Mouse (Mus musculus): ENCODE data around the gene Cnep1r1. TPM values are rescaled to one million over a fixed set of nuclear protein-coding genes. Genes with fewer than 3 reads are reported as not detected.
A peak's percentile ranks its signal among the peaks of the same experiment; 100 is the strongest.

Gene Cnep1r1
- total RNA-seq (2014; fragmentation: Nextera tagmentation), result 52.7 and 53.4 TPM in 2 replicates
- total RNA-seq (2017), result 8.0 and 9.4 TPM in 2 replicates

DNA sequence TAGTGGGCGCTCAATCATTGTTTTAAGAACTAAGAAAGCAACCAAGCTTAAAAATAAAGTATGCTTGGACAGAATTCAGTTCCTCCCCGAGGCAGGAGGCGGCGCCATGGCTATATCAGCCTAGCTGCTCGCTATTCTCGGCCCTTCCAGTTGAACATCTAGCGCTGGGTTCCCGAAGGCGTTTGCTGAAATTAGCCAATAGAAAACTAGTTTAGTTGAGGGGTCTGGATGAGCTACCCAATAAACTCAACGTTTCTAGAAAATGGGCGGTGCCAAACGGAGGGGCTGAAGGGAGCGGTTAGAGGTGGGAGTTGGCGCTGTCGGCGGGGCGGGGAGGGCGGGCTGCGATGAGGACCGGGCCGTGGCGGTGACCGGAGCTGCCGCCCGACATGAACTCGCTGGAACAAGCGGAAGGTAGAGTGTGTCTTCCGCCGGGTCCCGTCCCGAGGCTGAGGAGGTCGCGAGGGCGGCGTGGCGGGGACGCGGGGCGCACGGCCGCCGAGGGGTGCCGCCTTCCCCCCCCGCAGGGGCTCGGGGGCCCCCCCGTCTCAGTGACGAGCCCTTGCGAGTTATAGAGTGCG lies at the start of gene Cnep1r1:
TSS of gene Cnep1r1 (plus strand) at position 314 of the 581 bp plus-strand sequence.
- ATAC-seq (replicated peaks; ENCODE audit: poor library complexity, severe bottlenecking), result peak; percentile 99

DNA sequence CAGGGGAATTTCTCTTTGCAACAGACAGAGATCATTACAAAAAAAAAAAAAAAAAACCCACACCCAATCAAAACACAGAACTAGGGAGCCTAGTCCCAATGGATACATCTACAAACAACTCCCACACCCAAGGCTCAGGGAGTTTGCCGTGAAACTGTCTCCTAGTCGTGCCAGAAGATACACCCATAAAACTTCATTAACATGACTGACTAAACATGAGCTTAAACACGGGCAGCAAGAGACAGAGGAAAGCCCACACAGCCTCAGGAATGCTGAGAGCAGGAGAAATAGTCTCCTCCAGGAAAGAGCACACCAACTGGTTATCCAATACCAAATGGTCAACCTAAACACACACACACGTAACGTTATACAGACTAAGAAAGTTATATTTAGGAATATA lies 36.4 kb upstream of the Cnep1r1 start:
- no peak for ATAC-seq (replicated peaks; ENCODE audit: poor library complexity, severe bottlenecking)

DNA sequence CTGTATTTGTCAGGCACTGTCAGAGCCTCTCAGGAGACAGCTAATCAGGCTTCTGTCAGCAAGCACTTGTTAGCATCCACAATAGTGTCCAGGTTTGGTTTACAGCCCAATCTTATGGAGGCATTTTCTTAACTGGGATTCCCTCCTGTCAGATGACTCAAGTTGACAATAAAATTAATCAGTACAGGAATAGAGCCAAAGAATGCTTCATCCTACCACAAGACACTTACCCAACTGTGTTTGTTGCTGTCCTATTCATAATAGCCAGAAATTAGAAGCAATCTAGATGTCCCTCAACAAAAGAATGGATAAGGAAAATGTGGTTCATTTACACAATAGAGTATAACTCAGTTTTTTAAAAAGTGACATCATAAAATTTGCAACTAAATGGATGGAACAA lies 30.6 kb upstream of the Cnep1r1 start:
- no peak for ATAC-seq (replicated peaks; ENCODE audit: poor library complexity, severe bottlenecking)

DNA sequence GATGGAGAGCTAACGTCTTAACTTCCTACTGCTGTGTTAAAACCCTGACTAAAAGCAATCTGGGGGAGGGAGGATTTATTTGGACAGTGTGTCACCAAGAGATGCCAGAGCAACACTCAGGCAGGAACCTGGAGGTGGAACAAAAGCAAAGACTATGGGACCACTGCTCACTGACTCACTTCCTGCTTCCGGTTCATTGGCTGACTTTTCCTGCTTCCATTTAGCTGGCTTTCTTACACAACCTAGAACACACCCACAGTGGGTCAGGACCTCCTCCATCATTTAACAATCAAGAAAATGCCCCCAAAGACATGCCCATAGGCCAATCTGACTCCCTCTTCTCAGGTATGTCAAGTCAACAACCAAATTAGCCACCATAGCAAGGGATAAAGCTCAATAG lies 26.9 kb upstream of the Cnep1r1 start:
- ATAC-seq (replicated peaks; ENCODE audit: poor library complexity, severe bottlenecking), result no peak

DNA sequence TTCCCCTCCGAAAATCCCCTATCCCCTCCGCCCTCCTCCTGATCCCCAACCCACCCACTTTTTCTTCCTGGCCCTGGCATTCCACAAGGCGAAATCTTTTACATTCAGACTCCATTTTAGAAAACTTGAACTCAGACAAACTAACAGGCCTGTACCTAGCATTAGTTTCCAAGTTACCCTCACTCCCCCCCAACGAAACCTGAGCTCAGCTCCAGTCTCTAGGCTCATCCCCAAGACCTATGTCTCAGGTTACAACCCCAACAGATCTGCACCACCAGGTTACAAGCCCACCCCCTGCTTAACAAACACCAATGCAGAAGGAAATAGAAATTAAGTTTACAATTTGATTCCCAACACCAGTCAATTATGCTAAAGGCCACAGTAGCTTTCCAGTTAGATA lies 25.2 kb upstream of the Cnep1r1 start:
- no peak for ATAC-seq (replicated peaks; ENCODE audit: poor library complexity, severe bottlenecking)

DNA sequence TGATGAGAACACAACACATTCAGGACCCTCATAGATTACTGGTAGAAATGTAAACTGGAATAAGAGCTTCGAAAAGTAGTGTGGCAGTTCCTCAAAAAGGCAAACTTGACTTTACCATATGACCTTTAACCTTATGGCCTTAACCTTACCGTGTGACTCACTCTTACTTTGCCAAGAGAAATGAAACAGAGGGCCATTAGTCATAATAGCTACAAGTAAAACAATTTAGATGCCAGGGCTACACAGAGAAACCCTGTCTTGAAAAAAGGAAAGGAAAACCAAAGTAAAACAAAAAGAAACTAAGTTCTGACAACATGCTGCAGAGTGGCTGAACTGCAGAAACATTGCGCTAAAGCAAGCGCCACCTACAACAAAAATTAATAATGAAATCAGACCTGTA lies 19.7 kb upstream of the Cnep1r1 start:
- ATAC-seq (replicated peaks; ENCODE audit: poor library complexity, severe bottlenecking), result no peak

DNA sequence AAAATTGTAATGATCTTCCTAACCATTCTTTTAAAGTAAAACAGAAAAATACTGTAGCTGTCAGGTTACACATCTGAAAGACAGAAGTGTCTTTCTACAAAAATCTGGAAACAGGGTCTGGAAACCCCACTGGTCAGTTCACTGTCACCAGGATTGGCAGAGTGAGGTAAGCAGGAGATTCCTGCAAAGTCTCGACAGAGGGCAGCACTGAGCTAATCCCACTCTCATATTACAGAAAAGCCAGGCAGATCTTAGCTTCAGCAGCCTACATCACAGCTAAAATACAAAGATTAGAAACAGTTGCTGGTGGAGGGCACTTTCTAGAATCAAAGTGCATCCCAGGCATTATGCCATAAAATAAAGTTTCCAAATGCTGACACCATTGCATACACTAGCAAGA lies 19.0 kb upstream of the Cnep1r1 start:
- ATAC-seq (replicated peaks; ENCODE audit: poor library complexity, severe bottlenecking), result peak; percentile 71; the same call in 1 of the 2 replicates

DNA sequence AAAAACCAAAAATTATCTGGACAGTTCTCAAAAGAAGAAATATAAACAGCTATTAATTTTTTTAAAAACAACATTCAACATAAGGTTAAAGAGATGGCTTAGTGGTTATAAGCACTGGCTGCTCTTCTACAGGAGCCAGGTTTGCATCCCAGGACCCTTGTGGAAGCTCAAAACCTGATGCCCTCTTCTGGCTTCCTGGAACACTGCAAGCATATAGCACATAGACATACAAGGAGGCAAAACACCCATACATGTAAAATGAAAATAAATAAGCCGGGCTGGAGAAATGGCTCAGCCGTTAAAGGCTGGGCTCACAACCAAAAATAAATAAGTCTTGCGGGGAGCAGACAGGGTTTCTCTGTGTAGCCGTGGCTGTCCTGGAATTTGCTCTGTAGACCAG lies 9.3 kb upstream of the Cnep1r1 start:
- no peak for ATAC-seq (replicated peaks; ENCODE audit: poor library complexity, severe bottlenecking)

DNA sequence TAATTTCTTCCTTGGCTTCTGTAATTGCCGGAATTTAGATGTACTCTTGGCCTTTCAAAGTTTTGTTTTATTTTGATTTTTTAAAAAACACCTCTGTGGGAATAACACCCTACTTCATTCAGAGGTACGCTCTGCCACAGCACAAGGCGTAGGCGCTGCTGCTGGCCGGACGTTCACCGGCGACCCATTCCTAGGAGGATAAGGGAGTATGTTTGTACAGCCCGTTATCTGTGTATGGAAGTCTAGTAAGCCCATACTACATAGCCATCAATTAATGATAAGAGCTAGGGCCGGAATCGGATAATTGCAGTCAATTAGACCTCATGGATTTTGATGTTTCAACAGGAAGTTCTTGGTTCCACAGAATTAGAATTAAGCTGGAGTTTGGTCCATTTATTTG lies 507 bp downstream of the Cnep1r1 start:
- ATAC-seq (replicated peaks; ENCODE audit: poor library complexity, severe bottlenecking), result no peak

DNA sequence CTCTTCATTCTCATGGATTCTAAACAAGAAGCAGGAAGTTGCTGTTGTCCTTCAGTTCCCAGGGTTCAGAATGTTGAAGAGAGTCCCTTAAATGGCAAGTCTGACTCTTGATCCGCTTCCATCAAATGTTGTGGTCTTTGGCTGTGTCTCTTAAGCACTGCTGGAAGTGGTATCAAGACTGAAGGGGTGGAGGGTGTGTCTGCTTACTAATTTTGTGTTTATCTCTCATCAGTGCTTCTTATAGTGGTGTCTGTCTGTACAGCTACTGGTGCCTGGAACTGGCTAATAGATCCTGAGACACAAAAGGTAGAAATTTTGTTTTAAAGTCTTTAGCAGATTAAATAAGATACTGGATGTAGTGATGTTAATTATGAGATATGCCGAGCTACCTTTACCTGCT lies 6.3 kb downstream of the Cnep1r1 start:
- ATAC-seq (replicated peaks; ENCODE audit: poor library complexity, severe bottlenecking), result no peak

DNA sequence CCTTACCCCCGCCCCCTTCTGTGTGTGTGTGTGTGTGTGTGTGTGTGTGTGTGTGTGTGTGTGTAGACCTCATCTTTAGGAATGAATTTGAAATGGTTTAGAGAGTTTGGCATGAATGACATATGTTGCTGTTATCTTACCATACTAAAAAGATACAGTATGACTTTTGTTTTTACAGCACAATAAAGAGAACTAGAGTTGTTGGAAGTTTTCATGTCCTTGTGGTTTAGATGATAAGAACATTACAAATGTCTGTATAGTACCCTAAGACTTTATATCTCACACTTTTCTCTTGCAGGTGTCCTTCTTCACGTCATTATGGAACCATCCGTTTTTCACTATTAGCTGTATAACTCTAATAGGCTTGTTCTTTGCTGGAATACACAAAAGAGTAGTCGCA lies 10.8 kb downstream of the Cnep1r1 start:
- ATAC-seq (replicated peaks; ENCODE audit: poor library complexity, severe bottlenecking), result no peak

DNA sequence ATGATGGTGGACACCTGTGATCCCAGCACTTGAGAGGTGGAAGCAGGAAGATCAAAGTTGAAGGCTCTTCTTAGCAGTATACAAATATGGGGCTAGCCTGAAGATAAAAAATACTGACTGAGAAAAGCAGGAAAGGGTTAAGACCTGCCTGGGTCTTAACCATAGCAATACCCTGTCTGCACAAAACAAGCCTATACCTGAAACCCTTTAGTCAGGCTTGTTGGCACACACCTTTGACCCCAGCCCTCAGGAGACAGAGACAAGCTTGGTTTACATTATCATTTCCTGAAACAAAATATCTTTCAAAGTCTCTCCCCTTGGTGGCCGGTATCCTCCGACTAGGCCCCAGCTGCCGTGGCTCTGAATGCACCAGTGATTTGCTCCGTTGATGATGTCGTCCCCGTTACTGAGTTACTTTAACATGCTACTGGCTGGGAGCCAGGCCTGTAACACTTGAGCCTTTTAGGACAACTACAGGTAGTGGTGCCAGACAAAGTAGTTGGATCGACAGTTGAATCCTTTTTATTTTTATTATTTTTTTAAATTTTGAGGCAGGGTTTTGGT lies 12.3 kb downstream of the Cnep1r1 start:
- ATAC-seq (replicated peaks; ENCODE audit: poor library complexity, severe bottlenecking), result no peak

DNA sequence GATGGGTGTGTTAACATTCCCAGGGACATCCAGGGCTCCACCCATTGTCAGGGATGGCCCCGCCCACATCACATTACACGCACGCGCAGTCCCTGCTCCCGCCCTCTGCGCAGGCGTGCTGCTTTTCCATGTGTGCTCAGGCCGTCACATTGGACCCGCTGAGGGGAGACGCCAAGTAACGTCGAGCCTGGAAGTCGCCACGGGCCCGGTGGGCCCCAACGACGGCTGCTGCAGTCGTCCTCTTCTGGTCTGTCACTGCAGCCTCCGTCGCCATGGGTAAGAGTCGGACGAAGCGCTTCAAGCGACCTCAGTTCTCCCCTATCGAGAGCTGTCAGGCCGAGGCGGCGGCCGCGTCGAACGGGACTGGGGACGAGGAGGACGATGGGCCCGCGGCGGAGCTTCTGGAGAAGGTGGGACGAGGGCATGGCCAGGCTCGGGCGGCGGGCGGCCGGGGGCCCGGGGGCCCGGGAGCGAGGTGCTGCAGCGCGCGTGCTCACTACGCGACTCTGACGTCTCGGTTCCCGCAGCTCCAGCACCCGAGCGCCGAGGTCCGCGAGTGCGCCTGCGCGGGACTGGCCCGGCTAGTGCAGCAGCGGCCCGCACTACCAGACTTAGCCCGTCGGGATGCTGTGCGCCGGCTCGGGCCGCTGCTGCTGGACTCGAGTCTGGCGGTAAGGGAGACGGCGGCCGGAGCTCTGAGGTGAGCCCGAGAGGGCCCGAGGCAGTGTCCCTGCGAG lies 19.3 kb downstream of the Cnep1r1 start, which contains the start of gene Heatr3:
TSS of gene Heatr3 (plus strand) at position 108 of the 737 bp plus-strand sequence.
- peak; percentile 88 for ATAC-seq (replicated peaks; ENCODE audit: poor library complexity, severe bottlenecking)

DNA sequence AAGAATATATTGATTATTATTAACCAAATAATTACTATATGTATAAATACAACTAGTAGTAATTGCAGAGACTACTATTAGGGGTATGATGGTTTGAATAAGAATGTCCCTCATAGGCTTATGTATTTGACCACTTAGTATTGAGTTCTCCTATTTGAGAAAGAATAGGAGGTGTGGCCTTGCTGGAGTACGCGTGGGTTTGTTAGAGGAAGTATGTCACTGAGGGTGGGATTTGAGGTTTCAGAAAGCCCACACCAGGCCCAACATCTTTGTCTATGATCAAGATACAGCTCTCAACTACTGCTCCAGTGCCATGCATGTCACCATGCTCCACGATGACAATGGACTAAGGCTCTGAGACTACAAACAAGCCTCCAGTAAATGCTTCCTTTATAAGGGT lies 20.7 kb downstream of the Cnep1r1 start:
- peak; percentile 45 for ATAC-seq (replicated peaks; ENCODE audit: poor library complexity, severe bottlenecking)

DNA sequence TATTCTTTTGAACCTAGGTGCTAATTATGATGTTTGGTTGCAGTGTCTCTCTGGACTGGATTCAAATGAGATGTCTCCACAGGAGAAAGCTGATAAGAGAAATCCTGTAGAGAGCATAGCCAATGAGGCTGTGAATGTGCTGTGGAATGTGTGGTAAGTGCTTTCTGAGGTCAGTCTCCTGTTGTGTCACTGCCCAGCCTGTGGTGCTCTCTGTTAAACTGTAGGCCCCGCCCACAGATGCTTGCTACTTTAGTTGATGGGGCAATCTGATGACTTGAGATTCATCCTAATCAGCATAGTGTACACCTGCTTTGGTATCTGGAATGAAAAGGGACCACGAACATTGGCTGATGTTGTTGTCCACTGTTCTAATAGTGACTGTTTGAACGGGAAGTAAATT lies 23.1 kb downstream of the Cnep1r1 start:
- peak; percentile 50 for ATAC-seq (replicated peaks; ENCODE audit: poor library complexity, severe bottlenecking)

DNA sequence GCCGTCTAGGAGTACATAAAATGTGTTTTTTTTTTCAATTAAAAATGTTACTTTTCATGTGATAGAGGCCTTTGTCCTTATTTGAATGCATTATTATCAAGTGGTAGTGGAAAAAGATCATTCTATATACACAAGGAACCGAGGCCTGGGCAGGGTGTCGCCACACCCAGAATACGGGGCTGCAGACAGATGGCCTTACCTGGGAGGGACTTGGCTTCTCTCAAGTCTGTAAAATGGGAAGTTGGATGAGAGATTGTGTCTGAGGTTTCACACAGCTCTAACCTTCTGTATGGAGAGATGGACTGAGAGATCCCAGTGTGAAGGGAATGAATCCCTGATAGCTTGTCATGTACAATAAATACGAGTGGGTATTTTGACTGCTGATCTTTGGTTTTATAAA lies 25.5 kb downstream of the Cnep1r1 start:
- ATAC-seq (replicated peaks; ENCODE audit: poor library complexity, severe bottlenecking), result no peak

DNA sequence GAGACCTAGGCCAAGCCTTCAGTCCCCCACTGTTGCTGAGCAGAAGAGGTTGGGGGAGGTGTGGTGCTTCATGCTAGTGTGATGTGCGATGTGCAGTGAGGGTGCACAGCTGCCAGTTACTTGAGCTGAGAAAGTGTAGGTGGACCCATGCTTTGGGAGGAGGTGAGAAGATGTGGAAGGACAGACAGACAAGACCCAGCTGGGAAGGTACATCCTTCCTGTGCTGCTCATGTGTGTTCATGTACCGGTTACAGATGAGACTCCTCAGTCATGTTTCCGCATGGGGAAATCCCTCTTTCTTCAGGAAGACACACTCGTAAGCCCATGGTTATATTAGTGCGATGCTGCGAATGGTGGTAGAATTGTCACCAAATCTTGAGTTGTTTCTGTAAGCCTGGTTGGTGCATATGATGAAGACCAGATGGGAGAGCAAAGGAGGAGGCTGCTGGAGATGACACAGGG lies 32.4 kb downstream of the Cnep1r1 start:
- ATAC-seq (replicated peaks; ENCODE audit: poor library complexity, severe bottlenecking), result no peak

DNA sequence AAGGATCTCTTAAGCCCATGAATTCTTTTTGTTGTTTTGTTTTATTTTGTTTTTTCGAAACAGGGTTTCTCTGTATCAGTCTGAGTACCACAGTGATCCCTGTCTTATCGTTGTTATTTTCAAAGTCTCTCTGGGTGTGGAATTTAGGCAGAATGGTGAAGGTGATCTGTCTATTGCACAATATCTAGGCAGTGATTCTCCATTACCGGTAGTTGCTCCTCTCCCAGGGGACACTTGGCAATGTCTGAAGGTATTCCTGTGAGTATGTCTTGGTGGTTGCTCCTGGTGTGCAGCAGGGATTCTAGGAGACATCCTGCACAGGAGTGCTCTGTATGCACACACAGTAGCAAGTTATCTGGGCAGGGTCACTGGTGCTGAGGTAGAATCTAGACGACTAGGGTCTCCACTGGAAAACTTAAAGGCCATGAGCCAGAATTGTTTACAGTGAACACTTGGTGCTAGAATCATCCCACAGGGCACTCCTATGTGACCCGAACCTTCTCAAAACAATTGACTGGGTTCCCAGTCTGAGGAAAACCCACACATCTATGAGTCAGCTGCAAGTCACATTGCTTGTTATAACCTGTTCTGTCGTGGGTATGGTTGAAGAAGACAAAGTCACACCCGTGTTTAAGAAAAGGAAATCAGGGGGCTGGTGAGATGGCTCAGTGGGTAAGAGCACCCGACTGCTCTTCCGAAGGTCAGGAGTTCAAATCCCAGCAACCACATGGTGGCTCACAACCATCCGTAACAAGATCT lies 41.8 kb downstream of the Cnep1r1 start:
- ATAC-seq (replicated peaks; ENCODE audit: poor library complexity, severe bottlenecking), result no peak

DNA sequence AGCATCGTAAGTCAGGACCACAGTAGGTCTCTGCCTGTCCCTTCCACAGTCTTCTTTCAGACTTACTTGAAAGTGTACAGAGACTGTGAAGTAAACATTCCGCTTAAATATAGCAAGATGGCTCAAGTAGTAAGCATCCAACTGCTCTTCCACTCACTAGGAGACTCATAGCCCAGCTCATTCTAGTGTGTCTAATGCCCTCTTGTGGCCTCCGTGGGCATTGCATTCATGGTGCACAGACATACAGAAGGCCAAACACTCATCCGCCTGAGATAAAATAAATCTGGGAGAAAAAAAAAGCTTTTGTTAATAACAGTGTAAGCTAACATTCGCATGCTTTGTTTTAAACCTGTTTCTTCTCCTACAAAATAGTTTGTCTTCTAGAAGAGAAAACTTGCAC lies 42.9 kb downstream of the Cnep1r1 start:
- ATAC-seq (replicated peaks; ENCODE audit: poor library complexity, severe bottlenecking), result peak; percentile 91

DNA sequence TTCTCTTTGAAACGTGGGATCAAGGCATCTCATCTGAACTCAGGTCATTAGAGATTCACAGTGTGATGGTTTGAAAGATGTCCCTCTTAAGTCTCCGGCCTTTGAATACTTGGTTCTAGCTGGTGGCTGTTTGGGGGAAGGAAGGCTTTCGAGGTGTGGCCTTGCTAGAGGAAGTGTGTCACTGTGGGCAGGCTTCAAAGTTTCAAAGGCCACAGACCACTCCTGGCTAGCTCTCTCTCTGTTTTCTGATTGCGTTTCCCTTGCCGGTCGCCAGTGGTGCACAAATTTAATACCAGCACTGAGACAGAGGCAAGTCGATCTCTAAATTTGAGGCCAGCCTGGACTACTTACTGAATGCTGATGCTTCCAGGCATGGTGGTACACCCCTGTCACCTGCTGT lies 56.7 kb downstream of the Cnep1r1 start:
- peak; percentile 22; the same call in 1 of the 2 replicates for ATAC-seq (replicated peaks; ENCODE audit: poor library complexity, severe bottlenecking)

DNA sequence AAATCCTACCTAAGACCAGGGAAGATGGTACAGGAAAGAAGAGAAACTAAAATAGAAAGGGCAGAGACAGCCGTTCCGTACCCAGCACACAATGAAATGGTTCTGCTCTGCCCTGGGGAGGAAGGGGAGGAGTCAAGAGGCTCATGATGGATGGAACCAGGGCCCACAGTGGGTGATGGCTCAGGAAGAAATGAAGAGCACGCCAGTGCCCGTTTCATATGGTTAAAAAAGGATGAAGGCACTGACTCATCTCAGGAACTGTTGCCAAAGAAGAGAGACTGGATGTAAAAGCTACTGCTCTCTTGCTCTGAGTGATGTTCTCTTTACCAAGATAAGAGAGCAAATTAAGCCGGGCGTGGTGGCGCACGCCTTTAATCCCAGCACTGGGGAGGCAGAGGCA lies 58.7 kb downstream of the Cnep1r1 start:
- ATAC-seq (replicated peaks; ENCODE audit: poor library complexity, severe bottlenecking), result no peak
